Mouse (Mus musculus) thymus, adult 2 months (tissue): Measurements from ENCODE around the gene Btg1. TPM values are rescaled to one million over a fixed set of nuclear protein-coding genes. Genes with fewer than 3 reads are reported as not detected.

ENCODE experiments used
- DNase-seq: peaks from one replicate; pipeline ENCODE4 v3.0.0; 2021
- H3K27ac ChIP-seq: fragments of 200-500 bp; 2 replicates; pipeline ENCODE4 v1.5.1; 2012; ENCODE audit warnings: low read length, control low read depth; ENCODE audit not compliant: control insufficient read depth, insufficient read depth
- H3K27me3 ChIP-seq: fragments of 200-500 bp; 2 replicates; pipeline ENCODE4 v1.6.1; 2012; ENCODE audit warnings: mild to moderate bottlenecking, low read length, moderate library complexity, mixed read lengths; ENCODE audit not compliant: control insufficient read depth, insufficient read depth
- H3K36me3 ChIP-seq: fragments of 200-500 bp; 2 replicates; pipeline ENCODE4 v1.6.1; 2012; ENCODE audit warnings: mild to moderate bottlenecking, low read length, moderate library complexity; ENCODE audit not compliant: control insufficient read depth, insufficient read depth
- H3K4me1 ChIP-seq: fragments of 200-500 bp; replicated peaks from 2 replicates; pipeline ENCODE4 v1.6.1; 2012; ENCODE audit warnings: low read length; ENCODE audit not compliant: control insufficient read depth, insufficient read depth
- H3K4me3 ChIP-seq: fragments of 200-500 bp; 2 replicates; pipeline ENCODE4 v1.5.1; 2012; ENCODE audit warnings: mild to moderate bottlenecking, low read length, control low read depth, moderate library complexity; ENCODE audit not compliant: control insufficient read depth, insufficient read depth
- CTCF ChIP-seq: fragments of 200-500 bp; IDR thresholded peaks from 2 replicates; pipeline ENCODE4 v1.5.1; 2012; ENCODE audit warnings: mild to moderate bottlenecking, control low read depth, low read length, moderate library complexity, borderline replicate concordance; ENCODE audit not compliant: control insufficient read depth, poor library complexity, insufficient read depth; ENCODE audit errors: extremely low read depth
- POLR2A ChIP-seq: fragments of 200-500 bp; IDR thresholded peaks from 2 replicates; pipeline ENCODE4 v1.6.1; 2012; ENCODE audit warnings: mild to moderate bottlenecking, low read length, control low read depth, moderate library complexity; ENCODE audit not compliant: control insufficient read depth, poor library complexity, insufficient read depth; ENCODE audit errors: extremely low read depth
- WGBS: fragments of 180-500 bp; shearing (Covaris S2); methylation state at CpG from one replicate; pipeline ENCODE4 v1.1.7; 2018; 5-methylcytosine and 5-hydroxymethylcytosine counted together
- polyA plus RNA-seq: library from polyadenylated mRNA; depleted of rRNA; stranded (reverse); fragments of >200 nt; gene quantifications from 2 replicates; pipeline ENCODE4 v1.2.3, GENCODE M21; 2012

Btg1 gene
- polyA plus RNA-seq, 1 experiment = 78.1 TPM

- Histone ChIP-seq H3K36me3 (no peaks in the 10 kb centered on the region), H3K27me3 (no peaks in the 10 kb centered on the region), H3K4me3 (no peak overlapping the region), H3K27ac (no peak overlapping the region), H3K4me1 (peaks cover 3% of the 10 kb centered on the region; the same call in 1 of the 2 replicates)
- WGBS = 59% methylated on average over 6 of the region's 6 CpGs
- DNase-seq = no peak
- TF ChIP-seq CTCF (no peak), POLR2A (no peak)
Measured at GRCm38 (mm10) chr10:96581232-96581631, 35.6 kb upstream of the Btg1 start.

- Histone ChIP-seq H3K4me1 (peaks cover 2% of the 10 kb centered on the region; the same call in 1 of the 2 replicates), H3K27ac (no peak overlapping the region; the same call in 1 of the 2 replicates), H3K27me3 (no peaks in the 10 kb centered on the region), H3K4me3 (no peak overlapping the region), H3K36me3 (no peaks in the 10 kb centered on the region)
- no peak for DNase-seq
- TF ChIP-seq POLR2A (no peak), CTCF (no peak)
- 61% methylated on average over 4 of the region's 4 CpGs for WGBS
Measured at GRCm38 (mm10) chr10:96586191-96586880, 30.5 kb upstream of the Btg1 start.

GRCm38 (mm10) chr10:96586881-96587217 lies 30.0 kb upstream of the Btg1 start:
- H3K27me3 ChIP-seq = no peaks in the 10 kb centered on the region
- H3K4me1 ChIP-seq = peaks cover 2% of the 10 kb centered on the region; the same call in 1 of the 2 replicates
- H3K27ac ChIP-seq = no peak overlapping the region; the same call in 1 of the 2 replicates
- no peaks in the 10 kb centered on the region for H3K36me3 ChIP-seq
- WGBS = 46% methylated on average over 4 of the region's 4 CpGs
- no peak for TF ChIP-seq CTCF
- no peak for TF ChIP-seq POLR2A
- H3K4me3 ChIP-seq = no peak overlapping the region
- DNase-seq = no peak

GRCm38 (mm10) chr10:96588233-96588632 lies 28.6 kb upstream of the Btg1 start:
- H3K4me1 ChIP-seq = peaks cover 2% of the 10 kb centered on the region; the same call in 1 of the 2 replicates
- no peak overlapping the region for H3K4me3 ChIP-seq
- WGBS = 80% methylated on average over 6 of the region's 6 CpGs
- TF ChIP-seq CTCF (no peak), POLR2A (no peak)
- DNase-seq = no peak
- H3K27me3 ChIP-seq = no peaks in the 10 kb centered on the region
- no peaks in the 10 kb centered on the region for H3K36me3 ChIP-seq
- no peak overlapping the region for H3K27ac ChIP-seq

- peaks cover 2% of the 10 kb centered on the region; the same call in 1 of the 2 replicates for H3K4me1 ChIP-seq
- no peak overlapping the region for H3K4me3 ChIP-seq
- no peaks in the 10 kb centered on the region for H3K27me3 ChIP-seq
- no peaks in the 10 kb centered on the region for H3K36me3 ChIP-seq
- DNase-seq = no peak
- no peak overlapping the region for H3K27ac ChIP-seq
- 97% methylated on average over 5 of the region's 5 CpGs for WGBS
- no peak for TF ChIP-seq POLR2A
- no peak for TF ChIP-seq CTCF
Measured at GRCm38 (mm10) chr10:96589781-96590180, 27.0 kb upstream of the Btg1 start.

GRCm38 (mm10) chr10:96592089-96592488 lies 24.7 kb upstream of the Btg1 start:
- H3K27ac ChIP-seq = no peak overlapping the region
- TF ChIP-seq CTCF = no peak
- no peak for TF ChIP-seq POLR2A
- H3K36me3 ChIP-seq = no peaks in the 10 kb centered on the region
- H3K4me1 ChIP-seq = no peaks in the 10 kb centered on the region
- no peaks in the 10 kb centered on the region for H3K27me3 ChIP-seq
- DNase-seq = no peak
- H3K4me3 ChIP-seq = no peak overlapping the region
- WGBS = 80% methylated on average over 2 of the region's 2 CpGs
